Mouse (Mus musculus): ENCODE measurements at regions not wholly inside any gene's neighbourhood (a gene's known extent, or its start where the extent isn't known, plus 50 kb on each side); places are given as distances from the start of the nearest gene placed in this dataset.
A peak's percentile ranks its signal among the peaks of the same experiment; 100 is the strongest.

DNA sequence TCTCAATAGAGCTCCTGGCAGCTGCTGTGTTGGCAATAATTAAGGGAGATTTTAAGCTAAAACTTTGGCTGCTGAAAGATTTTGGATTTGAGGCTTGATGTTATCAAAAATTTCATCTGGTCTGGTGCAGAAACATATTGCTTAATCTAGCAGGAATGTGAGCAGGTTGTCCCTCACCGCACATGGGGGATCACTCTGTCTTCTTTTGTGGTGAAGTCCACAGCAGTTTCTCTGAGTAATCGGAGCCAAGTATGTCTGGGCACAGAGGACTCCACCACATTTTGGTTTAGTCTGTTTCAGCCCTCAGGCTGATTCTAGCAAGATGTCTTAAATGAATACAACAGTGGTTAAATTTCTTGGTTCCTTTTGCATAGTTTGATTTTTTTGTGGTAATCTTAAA, 331.7 kb downstream of the Pdgfc start:
- H3K9me3 ChIP-seq (ENCODE audit: control insufficient read depth, low read length) = no peaks in the 10 kb centered on the region
- H3K9ac ChIP-seq (ENCODE audit: low read depth, low read length) = no peak overlapping the region
- no peak overlapping the region for H3K4me2 ChIP-seq
- H3K36me3 ChIP-seq (ENCODE audit: control insufficient read depth, insufficient read depth, low read length) = no peaks in the 10 kb centered on the region
- no peak overlapping the region for H3K27ac ChIP-seq (ENCODE audit: low read depth, low read length)
- DNase-seq (ENCODE audit: low spot score) (no peak), ATAC-seq (replicated peaks; ENCODE audit: low FRiP score) (no peak)
- WGBS = 88% methylated on average over 2 of the region's 2 CpGs
- H3K27me3 ChIP-seq (replicated peaks; ENCODE audit: control insufficient read depth, insufficient read depth, low read length) = no peaks in the 10 kb centered on the region
- no peaks in the 10 kb centered on the region for H3K4me1 ChIP-seq (replicated peaks; ENCODE audit: control insufficient read depth, insufficient read depth, low read length)
- no peak overlapping the region for H3K4me3 ChIP-seq (ENCODE audit: low read depth, low read length)

DNA sequence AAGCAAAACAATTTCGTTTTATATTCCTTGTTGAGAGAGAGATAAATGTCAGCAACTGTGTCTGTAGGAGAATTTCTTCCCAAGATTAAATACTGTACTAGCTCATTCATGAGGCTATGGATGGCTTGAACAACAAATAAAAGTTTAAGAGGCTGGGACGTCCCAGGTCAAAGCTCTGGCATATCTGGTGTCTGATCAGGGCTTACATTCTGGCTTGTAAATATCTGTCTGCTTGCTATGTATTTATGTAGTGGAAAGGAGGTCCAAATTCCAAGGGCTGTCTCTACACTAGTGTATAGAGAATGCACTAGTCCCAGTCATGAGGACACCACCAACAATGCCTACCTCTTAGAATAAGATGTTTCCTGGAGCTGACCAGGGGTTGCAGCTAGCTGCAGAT, 332.4 kb downstream of the Pdgfc start:
- no peak overlapping the region for H3K4me2 ChIP-seq
- no peak for DNase-seq (ENCODE audit: low spot score)
- H3K4me1 ChIP-seq (replicated peaks; ENCODE audit: control insufficient read depth, insufficient read depth, low read length) = no peaks in the 10 kb centered on the region
- no peak overlapping the region for H3K27ac ChIP-seq (ENCODE audit: low read depth, low read length)
- no peaks in the 10 kb centered on the region for H3K27me3 ChIP-seq (replicated peaks; ENCODE audit: control insufficient read depth, insufficient read depth, low read length)
- H3K9me3 ChIP-seq (ENCODE audit: control insufficient read depth, low read length) = no peaks in the 10 kb centered on the region
- H3K36me3 ChIP-seq (ENCODE audit: control insufficient read depth, insufficient read depth, low read length) = no peaks in the 10 kb centered on the region
- no peak overlapping the region for H3K4me3 ChIP-seq (ENCODE audit: low read depth, low read length)
- WGBS = 55% methylated on average over 2 of the region's 2 CpGs
- ATAC-seq (replicated peaks; ENCODE audit: low FRiP score) = no peak
- H3K9ac ChIP-seq (ENCODE audit: low read depth, low read length) = no peak overlapping the region

DNA sequence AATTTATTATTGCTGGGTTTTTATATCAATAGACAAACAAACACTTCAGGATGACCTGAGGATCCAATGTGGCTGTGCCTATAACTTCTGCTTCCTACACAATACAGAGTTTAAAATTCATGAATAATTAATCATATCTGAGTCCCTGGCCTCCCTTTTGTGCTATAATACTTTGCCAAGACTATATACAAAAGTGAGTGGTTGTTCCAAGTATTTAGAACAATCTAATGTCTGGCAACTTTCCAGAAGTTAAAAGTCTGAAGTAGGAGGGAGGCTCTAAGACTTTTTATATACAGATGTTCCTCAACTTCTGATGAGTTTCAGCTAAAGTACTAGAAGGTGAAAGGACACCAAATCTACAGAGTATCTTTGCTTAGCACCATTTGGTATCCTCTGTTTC, 333.5 kb downstream of the Pdgfc start:
- Histone ChIP-seq H3K9me3 (ENCODE audit: control insufficient read depth, low read length) (no peaks in the 10 kb centered on the region), H3K4me1 (replicated peaks; ENCODE audit: control insufficient read depth, insufficient read depth, low read length) (no peaks in the 10 kb centered on the region), H3K4me2 (no peak overlapping the region), H3K4me3 (ENCODE audit: low read depth, low read length) (no peak overlapping the region), H3K36me3 (ENCODE audit: control insufficient read depth, insufficient read depth, low read length) (no peaks in the 10 kb centered on the region), H3K9ac (ENCODE audit: low read depth, low read length) (no peak overlapping the region), H3K27me3 (replicated peaks; ENCODE audit: control insufficient read depth, insufficient read depth, low read length) (no peaks in the 10 kb centered on the region), H3K27ac (ENCODE audit: low read depth, low read length) (no peak overlapping the region)
- DNase-seq (ENCODE audit: low spot score) (no peak), ATAC-seq (replicated peaks; ENCODE audit: low FRiP score) (no peak)

DNA sequence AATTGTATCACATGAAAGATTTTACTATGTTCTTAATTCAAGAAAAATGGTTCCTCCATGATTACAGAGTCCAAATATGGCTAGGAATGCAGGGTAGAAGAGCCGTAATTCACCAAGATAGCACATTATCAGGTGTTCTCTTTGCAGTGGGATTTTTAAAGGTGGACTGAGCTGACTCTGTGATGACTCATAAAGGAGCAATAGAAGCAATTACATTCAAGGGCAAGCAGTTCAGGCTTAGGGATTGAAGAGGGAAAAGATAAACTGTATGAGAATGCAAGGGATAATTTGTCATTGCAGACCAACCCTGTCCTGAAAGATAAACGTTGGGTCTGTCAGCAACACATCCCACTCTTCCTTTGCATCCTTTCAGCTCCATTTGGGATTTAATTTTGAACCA, 339.8 kb downstream of the Pdgfc start:
- no peak overlapping the region for H3K27ac ChIP-seq (ENCODE audit: low read depth, low read length)
- WGBS = 42% methylated on average over 2 of the region's 2 CpGs
- no peaks in the 10 kb centered on the region for H3K27me3 ChIP-seq (replicated peaks; ENCODE audit: control insufficient read depth, insufficient read depth, low read length)
- H3K9me3 ChIP-seq (ENCODE audit: control insufficient read depth, low read length) = no peaks in the 10 kb centered on the region
- H3K4me3 ChIP-seq (ENCODE audit: low read depth, low read length) = no peak overlapping the region
- no peaks in the 10 kb centered on the region for H3K36me3 ChIP-seq (ENCODE audit: control insufficient read depth, insufficient read depth, low read length)
- H3K9ac ChIP-seq (ENCODE audit: low read depth, low read length) = no peak overlapping the region
- H3K4me1 ChIP-seq (replicated peaks; ENCODE audit: control insufficient read depth, insufficient read depth, low read length) = no peaks in the 10 kb centered on the region
- ATAC-seq (replicated peaks; ENCODE audit: low FRiP score) = no peak
- H3K4me2 ChIP-seq = no peak overlapping the region
- no peak for DNase-seq (ENCODE audit: low spot score)

DNA sequence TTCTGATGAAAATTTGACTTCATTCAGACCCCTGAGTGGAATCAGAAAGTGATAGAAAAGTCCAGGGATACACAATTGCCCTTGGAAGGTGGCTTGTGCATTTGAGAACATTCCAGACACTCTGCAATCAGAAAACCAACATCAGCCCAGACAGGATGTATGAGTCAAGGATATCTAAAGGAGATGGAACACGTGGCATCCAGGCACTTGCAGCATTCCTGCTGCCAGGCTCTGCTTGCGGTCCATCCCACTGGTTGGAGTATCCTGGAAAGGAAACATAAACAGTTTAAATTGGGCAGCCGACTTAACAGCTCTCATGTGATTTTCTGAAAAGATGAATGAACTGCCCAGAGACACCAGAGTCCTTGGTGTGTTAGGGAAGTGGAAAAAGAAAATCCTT, 341.2 kb downstream of the Pdgfc start:
- Histone ChIP-seq H3K4me3 (ENCODE audit: low read depth, low read length) (no peak overlapping the region), H3K9me3 (ENCODE audit: control insufficient read depth, low read length) (no peaks in the 10 kb centered on the region), H3K4me1 (replicated peaks; ENCODE audit: control insufficient read depth, insufficient read depth, low read length) (no peaks in the 10 kb centered on the region), H3K9ac (ENCODE audit: low read depth, low read length) (no peak overlapping the region), H3K27me3 (replicated peaks; ENCODE audit: control insufficient read depth, insufficient read depth, low read length) (no peaks in the 10 kb centered on the region), H3K4me2 (no peak overlapping the region), H3K27ac (ENCODE audit: low read depth, low read length) (no peak overlapping the region), H3K36me3 (ENCODE audit: control insufficient read depth, insufficient read depth, low read length) (no peaks in the 10 kb centered on the region)
- DNase-seq (ENCODE audit: low spot score) (no peak), ATAC-seq (replicated peaks; ENCODE audit: low FRiP score) (peak; percentile 56)
- WGBS = 40% methylated on average over 3 of the region's 3 CpGs

DNA sequence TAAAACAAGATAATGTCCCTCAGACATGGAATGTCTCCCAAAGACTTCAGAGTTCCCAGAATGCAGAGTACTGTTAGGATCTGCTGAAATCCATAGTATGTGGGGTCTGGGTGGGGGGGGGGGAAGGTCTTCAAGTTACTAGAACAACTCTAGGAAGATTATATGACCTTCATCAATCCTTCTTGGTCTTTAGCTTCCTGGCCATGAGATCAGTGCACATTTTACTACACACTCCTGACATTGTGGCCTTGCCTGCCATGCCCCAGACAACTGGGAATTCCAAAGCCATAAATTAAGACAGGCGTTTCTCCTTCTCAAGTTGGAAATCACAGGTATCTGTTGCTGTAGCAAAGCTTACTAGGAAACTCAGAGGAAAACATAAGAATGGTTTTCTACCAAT, 343.1 kb downstream of the Pdgfc start:
- ATAC-seq (replicated peaks; ENCODE audit: low FRiP score) = no peak

DNA sequence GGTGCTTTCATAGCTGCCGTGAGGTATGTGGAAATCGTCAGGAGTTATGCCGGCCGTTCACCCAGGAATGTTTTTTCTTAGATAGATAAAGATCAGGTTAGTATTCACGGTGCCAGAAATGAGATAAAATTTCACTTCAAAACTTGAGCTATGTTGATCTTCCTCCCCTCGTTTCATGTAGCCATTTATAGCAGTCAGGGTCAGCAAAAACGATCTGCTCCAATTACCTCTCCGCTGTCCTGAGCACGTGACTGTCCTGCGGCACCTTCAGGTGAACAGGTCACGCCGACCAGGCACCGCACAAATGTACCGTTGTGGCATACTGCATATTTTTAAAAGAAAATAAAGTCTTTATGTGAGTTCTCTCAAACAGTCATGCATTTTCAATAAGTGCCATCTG, 350.7 kb downstream of the Pdgfc start:
- Histone ChIP-seq H3K9me3 (ENCODE audit: control insufficient read depth, low read length) (no peaks in the 10 kb centered on the region), H3K27ac (ENCODE audit: low read depth, low read length) (no peak overlapping the region), H3K4me3 (ENCODE audit: low read depth, low read length) (no peak overlapping the region), H3K4me1 (replicated peaks; ENCODE audit: control insufficient read depth, insufficient read depth, low read length) (no peaks in the 10 kb centered on the region), H3K36me3 (ENCODE audit: control insufficient read depth, insufficient read depth, low read length) (no peaks in the 10 kb centered on the region), H3K27me3 (replicated peaks; ENCODE audit: control insufficient read depth, insufficient read depth, low read length) (no peaks in the 10 kb centered on the region), H3K4me2 (no peak overlapping the region), H3K9ac (ENCODE audit: low read depth, low read length) (no peak overlapping the region)
- ATAC-seq (replicated peaks; ENCODE audit: low FRiP score) = no peak
- DNase-seq (ENCODE audit: low spot score) = no peak
- 73% methylated on average over 14 of the region's 14 CpGs for WGBS

More for the DNA sequence above, 343.1 kb downstream of the Pdgfc start:
- H3K9ac ChIP-seq (ENCODE audit: low read depth, low read length) = no peak overlapping the region
- no peak for DNase-seq (ENCODE audit: low spot score)
- no peaks in the 10 kb centered on the region for H3K4me1 ChIP-seq (replicated peaks; ENCODE audit: control insufficient read depth, insufficient read depth, low read length)
- H3K27me3 ChIP-seq (replicated peaks; ENCODE audit: control insufficient read depth, insufficient read depth, low read length) = no peaks in the 10 kb centered on the region
- no peaks in the 10 kb centered on the region for H3K9me3 ChIP-seq (ENCODE audit: control insufficient read depth, low read length)
- H3K36me3 ChIP-seq (ENCODE audit: control insufficient read depth, insufficient read depth, low read length) = no peaks in the 10 kb centered on the region
- H3K27ac ChIP-seq (ENCODE audit: low read depth, low read length) = no peak overlapping the region
- no peak overlapping the region for H3K4me2 ChIP-seq
- 63% methylated on average over 1 of the region's 1 CpGs for WGBS
- H3K4me3 ChIP-seq (ENCODE audit: low read depth, low read length) = no peak overlapping the region

DNA sequence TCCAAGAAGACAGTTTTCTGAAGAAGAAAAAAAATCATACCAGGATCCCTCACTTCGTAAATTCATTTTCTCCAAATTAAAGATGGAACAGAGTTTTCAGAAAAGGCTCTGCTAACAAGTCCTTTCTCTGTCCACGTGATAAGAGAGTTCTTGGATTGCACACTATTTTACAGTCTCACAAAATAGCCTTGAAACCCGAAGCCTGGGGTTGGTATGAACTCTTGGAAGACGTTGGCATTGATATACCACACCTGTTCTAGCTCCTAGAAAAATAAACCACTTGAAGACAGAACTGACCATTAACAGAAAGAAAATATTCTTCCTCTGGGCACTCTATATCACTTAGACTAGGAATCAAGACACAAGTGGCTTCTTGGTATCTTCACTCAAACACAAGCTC, 351.4 kb downstream of the Pdgfc start:
- WGBS = 63% methylated on average over 4 of the region's 4 CpGs
- ATAC-seq (replicated peaks; ENCODE audit: low FRiP score) (no peak), DNase-seq (ENCODE audit: low spot score) (no peak)
- no peak overlapping the region for H3K4me3 ChIP-seq (ENCODE audit: low read depth, low read length)
- no peak overlapping the region for H3K9ac ChIP-seq (ENCODE audit: low read depth, low read length)
- no peaks in the 10 kb centered on the region for H3K27me3 ChIP-seq (replicated peaks; ENCODE audit: control insufficient read depth, insufficient read depth, low read length)
- H3K27ac ChIP-seq (ENCODE audit: low read depth, low read length) = no peak overlapping the region
- no peaks in the 10 kb centered on the region for H3K9me3 ChIP-seq (ENCODE audit: control insufficient read depth, low read length)
- H3K4me2 ChIP-seq = no peak overlapping the region
- no peaks in the 10 kb centered on the region for H3K4me1 ChIP-seq (replicated peaks; ENCODE audit: control insufficient read depth, insufficient read depth, low read length)
- no peaks in the 10 kb centered on the region for H3K36me3 ChIP-seq (ENCODE audit: control insufficient read depth, insufficient read depth, low read length)

DNA sequence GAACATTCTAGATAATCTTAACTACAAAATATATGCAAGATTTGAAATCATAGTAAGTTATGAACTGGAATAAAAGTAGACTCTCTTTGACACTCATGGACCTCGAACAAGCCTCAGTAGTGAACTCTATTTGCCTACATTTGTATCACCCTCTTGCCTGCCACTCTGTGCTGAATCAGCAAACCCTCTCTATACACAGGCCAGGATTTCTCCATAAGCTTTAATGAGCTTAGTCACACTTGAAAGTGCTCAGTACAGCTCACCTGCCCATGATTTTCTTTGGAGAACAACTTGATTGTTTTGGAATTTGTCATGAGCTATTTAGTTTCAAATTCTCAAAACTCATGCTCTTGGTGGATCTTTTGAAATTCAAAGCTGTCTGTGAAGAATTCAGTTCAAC, 361.0 kb downstream of the Pdgfc start:
- Histone ChIP-seq H3K27me3 (replicated peaks; ENCODE audit: control insufficient read depth, insufficient read depth, low read length) (no peaks in the 10 kb centered on the region), H3K4me2 (no peak overlapping the region), H3K9me3 (ENCODE audit: control insufficient read depth, low read length) (no peaks in the 10 kb centered on the region), H3K27ac (ENCODE audit: low read depth, low read length) (no peak overlapping the region), H3K4me1 (replicated peaks; ENCODE audit: control insufficient read depth, insufficient read depth, low read length) (no peaks in the 10 kb centered on the region), H3K36me3 (ENCODE audit: control insufficient read depth, insufficient read depth, low read length) (no peaks in the 10 kb centered on the region), H3K9ac (ENCODE audit: low read depth, low read length) (no peak overlapping the region), H3K4me3 (ENCODE audit: low read depth, low read length) (no peak overlapping the region)
- WGBS = 82% methylated on average over 1 of the region's 1 CpGs
- ATAC-seq (replicated peaks; ENCODE audit: low FRiP score) (no peak), DNase-seq (ENCODE audit: low spot score) (no peak)

Measured in liver, embryonic 11.5 days (tissue).